Mouse (Mus musculus) midbrain, embryonic 13.5 days (tissue): ENCODE measurements around the gene Ilvbl. TPM values are rescaled to one million over a fixed set of nuclear protein-coding genes. Genes with fewer than 3 reads are reported as not detected.
"Not testable (repeated sequence)": the region's sequence is repeated elsewhere in the genome, so short reads cannot be mapped to it uniquely, and the experiment has no call there.

Experiments
- ATAC-seq: fragments of 200-750 bp; cut with Nextera tagmentation; 2 replicates; pipeline ENCODE4 v1.8.0; 2017; ENCODE audit warnings: mild to moderate bottlenecking, moderate TSS enrichment, moderate library complexity
- H3K27ac ChIP-seq: fragments of 300-500 bp; sonication (generic); 2 replicates; pipeline ENCODE4 v1.5.1; 2015; ENCODE audit warnings: inconsistent platforms, mild to moderate bottlenecking, moderate library complexity
- H3K27me3 ChIP-seq: fragments of 300-500 bp; sonication (generic); 2 replicates; pipeline ENCODE4 v1.6.1; 2015; ENCODE audit warnings: mild to moderate bottlenecking, inconsistent platforms
- H3K36me3 ChIP-seq: fragments of 300-500 bp; sonication (generic); 2 replicates; pipeline ENCODE4 v1.6.1; 2015; ENCODE audit warnings: mild to moderate bottlenecking, inconsistent platforms
- H3K4me1 ChIP-seq: fragments of 300-500 bp; sonication (generic); replicated peaks from 2 replicates; pipeline ENCODE4 v1.6.1; 2015; ENCODE audit warnings: inconsistent platforms
- H3K4me2 ChIP-seq: fragments of 300-500 bp; sonication (generic); replicated peaks from 2 replicates; pipeline ENCODE4 v1.6.1; 2015; ENCODE audit warnings: moderate library complexity, mild to moderate bottlenecking, inconsistent platforms
- H3K4me3 ChIP-seq: fragments of 300-500 bp; sonication (generic); replicated peaks from 2 replicates; pipeline ENCODE4 v1.5.1; 2015; ENCODE audit warnings: mild to moderate bottlenecking, inconsistent platforms
- H3K9ac ChIP-seq: fragments of 300-500 bp; sonication (generic); replicated peaks from 2 replicates; pipeline ENCODE4 v1.6.1; 2015; ENCODE audit warnings: mild to moderate bottlenecking, inconsistent platforms
- H3K9me3 ChIP-seq: fragments of 300-500 bp; sonication (generic); 2 replicates; pipeline ENCODE4 v1.6.1; 2016; ENCODE audit warnings: mild to moderate bottlenecking, inconsistent platforms
- WGBS: fragments of 180-500 bp; shearing (Covaris S2); methylation state at CpG from one replicate; pipeline ENCODE4 v1.1.7; 2015; 5-methylcytosine and 5-hydroxymethylcytosine counted together
- polyA plus RNA-seq: library from polyadenylated mRNA; unstranded; fragments of >200 nt; fragmentation: Nextera tagmentation; extraction: Ambion mirVana; gene quantifications from 2 replicates; pipeline ENCODE4 v1.2.1, GENCODE M21; 2015

Gene Ilvbl
- 49.6 and 50.0 TPM in 2 replicates for polyA plus RNA-seq

DNA sequence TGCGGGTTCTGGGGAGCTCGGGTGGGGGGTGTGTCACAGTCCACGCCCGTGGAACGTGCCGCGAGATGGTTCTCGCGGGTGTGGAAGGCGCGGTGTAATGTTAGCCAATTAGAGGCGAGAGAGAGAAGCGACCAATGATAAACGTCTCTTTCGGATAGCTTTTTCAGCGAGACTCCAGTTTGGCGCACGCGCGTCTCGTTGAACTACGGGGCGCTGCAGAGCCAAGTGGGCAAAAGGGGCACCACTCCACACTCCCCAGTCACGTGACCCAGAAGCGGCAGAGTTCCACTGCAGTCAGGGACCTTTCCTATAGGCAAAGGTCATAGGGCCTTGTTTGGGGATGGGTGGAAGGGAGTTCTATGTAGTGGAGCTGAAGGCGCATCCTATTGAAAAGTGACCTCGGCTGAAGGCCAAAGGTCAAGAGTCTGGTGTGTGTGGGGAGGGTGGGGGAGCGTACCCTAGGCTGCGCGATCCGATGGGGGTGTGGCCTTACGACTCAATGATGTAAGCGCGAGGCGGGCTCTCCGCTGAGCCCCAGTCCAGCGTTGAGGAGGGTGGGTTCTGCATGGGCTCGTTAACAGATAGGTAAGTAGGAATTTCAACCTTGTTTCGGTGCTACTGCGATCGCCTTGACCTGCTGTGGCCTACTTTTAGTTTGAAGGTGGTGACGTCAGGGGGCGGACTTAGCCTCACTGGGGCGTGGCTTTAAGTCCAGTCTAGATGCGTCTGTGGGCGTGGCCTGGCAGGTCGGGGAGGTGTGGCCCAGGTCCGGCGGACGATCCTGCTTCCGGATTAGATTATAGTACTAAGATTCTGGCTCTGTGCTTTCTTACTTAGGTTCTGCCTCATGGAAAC lies at the start of gene Ilvbl:
Gene Ilvbl, plus strand, starts transcription at position 97 of the 855 bp plus-strand sequence.
- ATAC-seq = peak; percentile 93
- under 1% methylated on average over 51 of the region's 51 CpGs for WGBS
- Histone ChIP-seq H3K4me2 (peak within 1 kb of the TSS; percentile 68), H3K36me3 (peaks cover 26% of the 10 kb centered on the region), H3K4me1 (peaks cover 11% of the 10 kb centered on the region), H3K27me3 (no peaks in the 10 kb centered on the region), H3K4me3 (peak within 1 kb of the TSS; percentile 60), H3K9me3 (no peaks in the 10 kb centered on the region), H3K27ac (peak within 1 kb of the TSS; percentile 78), H3K9ac (peak within 1 kb of the TSS; percentile 78)

DNA sequence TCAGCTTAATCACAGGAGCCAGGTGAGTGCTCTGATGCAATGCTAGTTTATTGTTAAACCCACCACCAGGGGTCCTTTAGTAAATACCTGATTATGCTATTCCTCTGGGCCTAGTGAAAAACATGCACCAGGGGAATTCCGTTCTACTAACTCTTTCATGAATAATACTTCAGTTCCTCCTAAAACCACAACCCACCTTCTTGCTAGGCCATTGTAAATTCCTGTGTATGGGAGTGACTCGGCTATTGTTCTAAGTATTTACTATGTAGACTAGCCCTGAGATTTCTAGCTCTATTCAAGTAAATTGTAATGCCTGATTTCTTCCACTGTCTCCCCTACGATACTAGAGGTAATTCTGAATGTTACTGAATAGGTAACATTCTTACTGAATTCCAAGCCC lies 49.1 kb upstream of the Ilvbl start:
- H3K4me1 ChIP-seq, H3K36me3 ChIP-seq, H3K9me3 ChIP-seq, H3K4me2 ChIP-seq, H3K27me3 ChIP-seq, H3K4me3 ChIP-seq, H3K27ac ChIP-seq, ATAC-seq, H3K9ac ChIP-seq: not testable (repeated sequence)
- WGBS = 48% methylated on average over 3 of the region's 3 CpGs

DNA sequence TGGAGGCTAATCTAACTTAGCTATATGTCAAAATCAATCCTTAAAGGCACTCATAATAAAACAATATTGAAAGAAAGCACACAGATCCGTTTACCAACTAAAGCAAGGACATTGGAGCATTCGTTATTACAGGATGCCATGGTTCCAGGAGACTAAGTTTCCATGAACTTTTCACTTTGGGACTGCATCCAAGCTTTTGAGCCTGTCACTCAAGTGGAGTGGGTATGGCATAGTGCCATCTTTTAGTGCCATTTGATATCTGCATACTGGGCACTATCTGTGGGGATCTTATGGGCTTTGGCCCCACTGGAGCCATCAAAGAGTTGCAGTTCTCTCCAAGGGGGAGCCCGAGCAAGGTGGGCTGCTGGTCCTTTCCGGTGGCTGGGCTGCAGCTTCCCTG lies 48.6 kb upstream of the Ilvbl start:
- H3K27me3 ChIP-seq = no peaks in the 10 kb centered on the region
- H3K9me3 ChIP-seq = no peaks in the 10 kb centered on the region
- H3K4me3 ChIP-seq = no peak overlapping the region
- WGBS = 72% methylated on average over 4 of the region's 4 CpGs
- H3K36me3 ChIP-seq = no peaks in the 10 kb centered on the region
- no peak overlapping the region for H3K9ac ChIP-seq
- no peak for ATAC-seq
- H3K27ac ChIP-seq = no peak overlapping the region
- no peak overlapping the region for H3K4me2 ChIP-seq
- H3K4me1 ChIP-seq = no peaks in the 10 kb centered on the region

DNA sequence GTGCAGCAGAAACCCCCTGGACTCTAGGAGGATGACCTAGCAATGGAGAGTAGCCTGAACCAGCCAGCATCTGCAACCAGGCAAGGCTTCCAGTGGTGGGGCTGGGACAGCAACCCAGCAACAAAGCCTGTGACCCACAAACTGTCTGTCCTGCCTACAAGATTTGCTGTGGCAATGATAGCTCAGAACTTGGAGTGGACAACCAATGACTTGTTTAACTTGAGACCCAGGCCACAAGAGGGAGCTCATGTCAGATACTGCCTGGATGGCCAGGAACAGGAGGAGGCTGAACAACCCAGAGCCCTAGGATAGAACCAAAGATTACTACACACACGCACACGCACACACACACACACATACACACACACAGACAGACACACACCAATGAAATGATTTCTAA lies 33.2 kb upstream of the Ilvbl start:
- Histone ChIP-seq H3K27me3 (no peaks in the 10 kb centered on the region), H3K9ac (no peak overlapping the region), H3K4me3 (no peak overlapping the region), H3K4me2 (no peak overlapping the region), H3K27ac (no peak overlapping the region), H3K9me3 (no peaks in the 10 kb centered on the region), H3K36me3 (no peaks in the 10 kb centered on the region), H3K4me1 (no peaks in the 10 kb centered on the region)
- ATAC-seq = no peak
- WGBS = 86% methylated on average over 2 of the region's 2 CpGs

DNA sequence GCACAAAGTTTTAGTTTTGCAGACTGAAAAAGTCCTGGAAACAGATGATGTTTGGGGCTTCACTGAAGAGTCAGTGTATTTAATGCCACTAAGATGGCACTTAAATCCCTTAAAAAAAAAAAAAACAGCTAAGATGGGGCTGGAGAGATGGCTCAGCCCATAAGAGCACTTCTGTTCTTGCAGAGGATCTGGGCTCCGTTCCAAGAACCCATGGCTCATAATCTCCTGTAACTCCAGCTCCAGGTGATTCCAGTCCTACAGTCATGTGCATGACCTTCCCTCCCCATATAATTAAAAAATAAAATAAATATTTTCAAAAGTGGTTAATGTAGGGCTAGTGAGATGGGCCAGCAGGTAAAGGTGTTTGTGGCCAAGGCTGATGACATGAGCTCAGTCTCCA lies 9.1 kb upstream of the Ilvbl start:
- no peaks in the 10 kb centered on the region for H3K36me3 ChIP-seq
- no peak overlapping the region for H3K9ac ChIP-seq
- H3K27ac ChIP-seq = no peak overlapping the region
- no peaks in the 10 kb centered on the region for H3K27me3 ChIP-seq
- no peak overlapping the region for H3K4me3 ChIP-seq
- no peaks in the 10 kb centered on the region for H3K9me3 ChIP-seq
- H3K4me2 ChIP-seq = no peak overlapping the region
- H3K4me1 ChIP-seq = no peaks in the 10 kb centered on the region
- ATAC-seq = no peak
- 93% methylated on average over 1 of the region's 1 CpGs for WGBS

DNA sequence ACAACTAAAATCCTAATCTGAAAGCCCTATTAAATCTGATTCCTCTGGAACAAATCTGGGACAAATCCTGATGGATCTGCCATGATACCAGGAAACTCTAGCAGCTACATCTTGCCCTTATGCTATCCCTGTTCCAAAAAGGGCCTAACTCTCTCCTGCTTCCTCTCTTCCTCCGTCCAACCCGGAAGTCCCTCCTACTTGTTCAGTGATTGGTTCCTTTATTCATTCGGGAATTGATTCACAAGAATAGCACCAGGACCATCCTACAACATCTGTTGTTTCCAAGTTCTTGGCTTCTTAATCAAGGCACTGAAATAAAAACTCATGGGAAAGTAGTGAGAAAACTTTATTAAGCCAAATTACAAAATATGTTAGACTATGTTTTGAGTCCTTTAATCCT lies 5.0 kb upstream of the Ilvbl start:
- no peaks in the 10 kb centered on the region for H3K4me1 ChIP-seq
- WGBS = 80% methylated on average over 3 of the region's 3 CpGs
- H3K27ac ChIP-seq = no peak overlapping the region
- no peak overlapping the region for H3K9ac ChIP-seq
- H3K4me2 ChIP-seq = no peak overlapping the region
- H3K4me3 ChIP-seq = no peak overlapping the region
- H3K36me3 ChIP-seq = no peaks in the 10 kb centered on the region
- H3K9me3 ChIP-seq = no peaks in the 10 kb centered on the region
- ATAC-seq = no peak
- no peaks in the 10 kb centered on the region for H3K27me3 ChIP-seq

DNA sequence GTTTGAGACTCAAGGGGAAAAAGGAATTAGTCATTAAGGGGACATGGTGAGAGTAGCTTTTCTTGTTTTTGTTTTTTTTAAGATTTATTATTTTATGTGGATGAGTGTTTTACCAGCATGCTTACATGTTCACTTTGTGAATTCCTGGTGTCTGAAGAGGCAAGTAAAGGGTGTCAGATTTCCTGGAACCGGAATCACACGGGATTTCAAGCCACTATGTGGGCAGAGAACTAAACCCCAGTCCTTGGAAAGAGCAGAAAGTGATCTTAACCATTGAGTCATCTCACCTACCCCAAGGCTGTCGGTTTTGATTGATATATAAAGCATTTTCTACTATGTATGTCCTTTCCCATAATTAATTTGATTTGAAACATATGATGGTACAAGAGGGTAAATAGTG lies 4.5 kb upstream of the Ilvbl start:
- 58% methylated on average over 3 of the region's 3 CpGs for WGBS
- Histone ChIP-seq H3K27me3 (no peaks in the 10 kb centered on the region), H3K27ac (no peak overlapping the region), H3K9ac (no peak overlapping the region), H3K4me2 (no peak overlapping the region), H3K4me3 (no peak overlapping the region), H3K36me3 (no peaks in the 10 kb centered on the region), H3K9me3 (no peaks in the 10 kb centered on the region), H3K4me1 (no peaks in the 10 kb centered on the region)
- ATAC-seq = no peak

DNA sequence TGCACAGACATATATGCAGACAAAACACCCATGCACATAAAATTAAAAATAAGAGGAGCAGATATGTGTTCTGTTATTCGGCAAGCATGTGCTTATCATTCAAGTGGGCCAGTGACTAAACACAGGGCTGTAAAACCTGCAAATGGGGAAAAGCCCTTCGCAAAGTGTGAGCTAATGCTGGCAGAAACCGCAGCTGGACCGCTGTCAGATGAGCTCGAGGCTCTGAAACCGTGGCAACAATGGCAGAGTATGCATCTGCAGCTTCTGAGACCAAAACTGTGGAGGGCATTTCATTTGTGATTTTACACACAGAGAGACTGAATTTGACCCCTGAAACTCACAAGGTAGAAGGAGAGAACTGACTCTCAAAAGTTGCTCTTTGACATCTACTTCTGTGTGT lies 3.7 kb upstream of the Ilvbl start:
- ATAC-seq = no peak

DNA sequence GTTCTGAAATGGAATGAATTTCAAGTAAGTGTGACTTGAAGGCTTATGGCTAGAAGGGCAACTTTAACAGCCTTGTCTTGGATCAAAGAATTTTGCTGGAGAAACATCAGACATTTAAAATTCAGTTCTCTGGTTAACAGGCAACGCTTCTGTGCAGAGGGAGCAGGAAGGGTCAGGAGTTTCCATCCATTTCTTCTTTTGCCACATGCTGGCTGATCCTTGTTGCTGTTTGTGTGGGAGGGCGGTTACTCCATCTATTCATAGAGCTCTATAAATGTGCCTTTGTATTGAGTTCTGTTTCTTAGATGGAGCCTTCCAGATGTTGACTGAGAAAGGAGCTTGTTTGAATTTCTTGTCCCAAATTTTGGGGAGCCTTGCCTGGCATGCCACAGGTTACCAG lies 3.2 kb upstream of the Ilvbl start:
- Histone ChIP-seq H3K4me2 (no peak overlapping the region), H3K4me1 (peaks cover 9% of the 10 kb centered on the region), H3K4me3 (no peak overlapping the region), H3K27ac (no peak overlapping the region), H3K9me3 (no peaks in the 10 kb centered on the region), H3K9ac (no peak overlapping the region), H3K36me3 (no peaks in the 10 kb centered on the region), H3K27me3 (no peaks in the 10 kb centered on the region)
- WGBS = 73% methylated on average over 2 of the region's 2 CpGs
- ATAC-seq = no peak

More for the DNA sequence above, 3.7 kb upstream of the Ilvbl start:
- H3K4me1 ChIP-seq = peaks cover 5% of the 10 kb centered on the region
- H3K36me3 ChIP-seq = no peaks in the 10 kb centered on the region
- no peaks in the 10 kb centered on the region for H3K9me3 ChIP-seq
- H3K27ac ChIP-seq = no peak overlapping the region
- H3K9ac ChIP-seq = no peak overlapping the region
- no peaks in the 10 kb centered on the region for H3K27me3 ChIP-seq
- 71% methylated on average over 6 of the region's 6 CpGs for WGBS
- H3K4me2 ChIP-seq = no peak overlapping the region
- H3K4me3 ChIP-seq = no peak overlapping the region

DNA sequence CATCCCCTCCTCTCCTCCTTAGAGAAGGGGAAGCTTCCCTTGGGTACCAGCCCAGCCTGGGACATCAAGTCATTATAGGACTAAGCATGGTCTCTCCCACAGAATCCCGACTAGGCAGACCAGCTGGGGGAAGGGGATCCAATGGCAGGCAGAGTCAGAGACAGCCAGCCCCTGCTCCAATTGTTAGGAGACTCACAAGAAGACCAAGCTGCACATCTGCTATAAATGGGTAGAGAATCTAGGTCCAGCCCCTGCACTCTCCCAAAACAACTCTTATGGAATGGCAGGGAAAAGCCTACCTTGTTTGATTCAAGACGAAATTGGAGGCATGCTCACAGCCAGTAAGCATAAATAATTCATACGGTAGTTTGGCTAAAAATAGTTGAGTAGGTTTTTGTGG lies 920 bp upstream of the Ilvbl start:
- Histone ChIP-seq H3K4me3 (no peak overlapping the region), H3K36me3 (peaks cover 13% of the 10 kb centered on the region), H3K4me1 (peaks cover 11% of the 10 kb centered on the region), H3K27ac (no peak overlapping the region), H3K4me2 (no peak overlapping the region), H3K27me3 (no peaks in the 10 kb centered on the region), H3K9ac (no peak overlapping the region), H3K9me3 (no peaks in the 10 kb centered on the region)
- WGBS = 72% methylated on average over 3 of the region's 3 CpGs
- no peak for ATAC-seq

DNA sequence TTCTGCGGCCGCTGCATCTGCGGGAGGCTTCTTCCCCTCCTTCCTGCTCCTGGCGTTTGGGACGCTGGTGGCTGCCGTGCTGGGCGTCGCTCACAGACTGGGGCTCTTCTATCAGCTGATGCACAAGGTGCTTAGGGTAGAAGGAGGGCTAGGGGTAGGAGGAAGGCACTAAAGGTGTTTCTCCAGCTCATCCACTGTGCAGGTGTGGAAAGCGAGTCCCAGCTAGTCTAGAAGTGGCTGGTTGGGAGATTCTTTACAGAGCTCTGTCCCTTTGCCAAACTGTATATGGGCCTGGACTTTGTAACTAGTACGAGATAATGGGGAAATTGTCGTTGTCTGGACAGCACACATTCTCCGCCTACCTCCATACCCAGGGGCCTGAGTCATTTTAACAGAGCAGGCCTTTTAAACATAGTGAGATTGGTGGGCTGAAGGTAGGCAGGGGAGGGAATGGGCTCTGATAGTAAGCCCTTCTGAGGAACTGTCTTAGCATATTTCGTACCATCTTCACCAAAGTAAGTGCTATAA lies 1.0 kb downstream of the Ilvbl start:
- peak; percentile 65 for ATAC-seq
- 20% methylated on average over 13 of the region's 13 CpGs for WGBS
- no peaks in the 10 kb centered on the region for H3K9me3 ChIP-seq
- no peaks in the 10 kb centered on the region for H3K27me3 ChIP-seq
- H3K27ac ChIP-seq = peak overlapping the region; percentile 78
- H3K9ac ChIP-seq = peak overlapping the region; percentile 78
- H3K4me3 ChIP-seq = peak overlapping the region; percentile 60
- peak overlapping the region; percentile 68 for H3K4me2 ChIP-seq
- H3K4me1 ChIP-seq = peaks cover 11% of the 10 kb centered on the region
- peaks cover 32% of the 10 kb centered on the region for H3K36me3 ChIP-seq

DNA sequence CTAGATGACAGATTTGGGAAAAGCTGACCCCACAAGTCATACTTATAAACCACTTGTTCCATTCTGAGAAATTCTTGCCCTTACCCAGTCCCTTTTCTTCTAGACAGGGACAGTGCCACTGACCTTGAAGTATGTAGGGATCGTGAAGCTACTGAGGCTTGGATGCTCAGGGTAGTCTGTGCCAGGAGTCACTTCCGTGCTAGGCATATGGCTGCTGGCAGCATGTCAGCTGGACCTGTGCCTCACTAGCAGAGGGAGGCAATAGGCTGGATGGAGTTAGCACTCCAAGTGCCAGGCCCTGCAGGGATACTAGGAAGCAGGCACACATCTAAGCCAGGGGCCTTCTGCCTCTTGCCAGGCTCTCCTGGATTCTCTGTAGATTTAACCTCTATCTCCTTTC lies 1.5 kb downstream of the Ilvbl start:
- H3K4me2 ChIP-seq = peak overlapping the region; percentile 68; the same call in 1 of the 2 replicates
- WGBS = 82% methylated on average over 2 of the region's 2 CpGs

More for the DNA sequence above, 1.5 kb downstream of the Ilvbl start:
- Histone ChIP-seq H3K9me3 (no peaks in the 10 kb centered on the region), H3K9ac (peak overlapping the region; percentile 78), H3K27ac (no peak overlapping the region), H3K27me3 (no peaks in the 10 kb centered on the region), H3K4me1 (peaks cover 11% of the 10 kb centered on the region), H3K4me3 (peak overlapping the region; percentile 60), H3K36me3 (peaks cover 38% of the 10 kb centered on the region)
- ATAC-seq = no peak
